Mouse (Mus musculus): ENCODE measurements around the gene Cux2.

Gene Cux2

DNA sequence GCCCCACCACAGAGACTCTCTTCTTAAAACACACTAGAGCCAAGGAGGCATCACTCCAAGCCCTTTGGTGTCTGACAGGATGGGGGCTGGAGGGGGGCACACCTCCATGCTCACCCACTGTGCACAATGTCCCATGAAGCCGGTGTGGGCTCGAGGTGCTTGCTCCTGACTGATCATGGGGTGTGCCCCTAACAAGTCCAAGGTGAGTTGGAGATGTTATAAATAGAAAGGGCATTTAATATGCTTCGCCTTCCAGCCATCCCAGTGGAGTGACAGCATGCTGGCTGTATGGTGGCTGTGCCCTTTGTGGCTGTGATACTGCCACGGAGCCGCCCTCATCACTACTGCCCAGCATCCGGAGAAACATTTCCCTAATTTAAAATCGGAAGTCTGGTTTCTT lies 87.5 kb downstream of the Cux2 start:
- DNase-seq (ENCODE audit: low spot score in 2 of 2) = no peak

GRCm38 (mm10) chr5:121961256-121961655 lies 88.6 kb downstream of the Cux2 start:
- DNase-seq (ENCODE audit: low spot score in 2 of 2) = no peak

- peak in 1 of 2 experiments; percentile 47 for DNase-seq (ENCODE audit: low spot score in 2 of 2)
Observed at GRCm38 (mm10) chr5:121959688-121960087, 90.2 kb downstream of the Cux2 start.

- DNase-seq (ENCODE audit: low spot score in 2 of 2) = no peak
Observed at GRCm38 (mm10) chr5:121958551-121958950, 91.4 kb downstream of the Cux2 start.

- no peak for DNase-seq (ENCODE audit: low spot score in 2 of 2)
Observed at GRCm38 (mm10) chr5:121955806-121956205, 94.1 kb downstream of the Cux2 start.

DNA sequence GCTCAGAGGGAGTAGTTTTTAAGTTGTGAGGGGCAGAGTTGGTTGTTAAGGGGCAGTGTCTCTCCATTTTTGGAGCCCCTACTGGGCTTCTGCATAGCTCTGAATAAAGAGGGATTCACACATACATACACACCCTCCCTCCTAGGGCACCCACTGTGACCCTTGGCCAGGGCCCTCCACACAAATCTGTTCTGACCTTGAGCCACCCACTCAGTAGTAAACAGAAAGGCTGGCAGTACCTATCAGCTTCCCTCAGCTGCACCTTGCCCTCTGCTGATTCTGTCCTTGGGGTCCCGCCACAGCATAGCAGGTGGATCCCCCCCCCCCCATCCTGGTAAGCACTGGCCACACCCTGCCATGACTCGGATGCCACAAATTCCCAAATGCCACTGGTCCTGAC lies 99.7 kb downstream of the Cux2 start:
- DNase-seq (ENCODE audit: low spot score in 2 of 2) = no peak

DNA sequence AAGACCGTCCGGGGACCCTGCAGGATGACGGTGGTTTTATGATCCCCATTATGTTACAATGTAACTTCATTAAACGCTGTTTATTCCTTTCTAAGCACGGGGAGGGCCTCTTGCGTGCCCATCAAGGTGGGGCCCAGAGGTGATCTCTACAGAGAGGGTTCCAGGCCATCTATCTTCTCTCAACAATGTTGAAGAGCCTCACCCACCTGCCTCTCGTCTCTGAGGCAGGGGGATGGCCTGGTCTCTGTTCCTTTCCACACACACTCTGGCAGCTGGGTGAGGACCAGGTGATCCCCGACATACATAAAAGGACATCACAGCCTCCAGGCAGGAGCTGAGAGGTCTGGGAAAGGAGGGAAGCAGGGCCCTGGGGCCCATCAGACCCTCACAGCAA lies 100.9 kb downstream of the Cux2 start:
- DNase-seq (ENCODE audit: low spot score in 2 of 2) = no peak

- peak; percentile 48 to 50 for DNase-seq (ENCODE audit: low spot score in 2 of 2)
Observed at GRCm38 (mm10) chr5:121948302-121949049, 101.4 kb downstream of the Cux2 start.

- DNase-seq (ENCODE audit: low spot score in 2 of 2) = no peak
Observed at GRCm38 (mm10) chr5:121946657-121947245, 103.2 kb downstream of the Cux2 start.

DNA sequence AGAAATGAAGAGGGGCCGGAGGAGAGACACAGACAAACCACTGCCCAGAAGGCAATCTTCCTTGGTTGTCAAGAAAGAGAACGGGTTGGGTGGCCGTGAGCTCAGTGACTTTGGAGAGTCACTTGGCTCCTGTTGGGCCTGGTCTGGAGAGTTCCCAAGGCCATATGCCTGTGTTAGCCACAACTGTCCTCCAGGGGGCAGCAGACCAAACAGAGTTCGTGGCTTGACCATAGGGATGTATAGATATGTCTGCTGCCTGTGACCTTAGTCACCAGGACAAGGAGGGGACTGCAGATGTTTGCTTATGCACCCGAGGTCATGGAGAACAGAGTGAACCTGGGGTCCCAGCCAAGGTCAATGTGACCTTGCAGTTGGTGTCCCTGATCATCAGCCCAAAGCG lies 104.1 kb downstream of the Cux2 start:
- no peak for DNase-seq (ENCODE audit: low spot score in 2 of 2)

- DNase-seq (ENCODE audit: low spot score in 2 of 2) = no peak
Observed at GRCm38 (mm10) chr5:121944021-121944790, 105.7 kb downstream of the Cux2 start.

- DNase-seq (ENCODE audit: low spot score in 2 of 2) = no peak
Observed at GRCm38 (mm10) chr5:121943472-121943871, 106.4 kb downstream of the Cux2 start.

- no peak for DNase-seq (ENCODE audit: low spot score in 2 of 2)
Observed at GRCm38 (mm10) chr5:121938065-121938849, 111.6 kb downstream of the Cux2 start.

GRCm38 (mm10) chr5:121930261-121930660 lies 119.6 kb downstream of the Cux2 start:
- DNase-seq (ENCODE audit: low spot score in 2 of 2) = no peak

DNA sequence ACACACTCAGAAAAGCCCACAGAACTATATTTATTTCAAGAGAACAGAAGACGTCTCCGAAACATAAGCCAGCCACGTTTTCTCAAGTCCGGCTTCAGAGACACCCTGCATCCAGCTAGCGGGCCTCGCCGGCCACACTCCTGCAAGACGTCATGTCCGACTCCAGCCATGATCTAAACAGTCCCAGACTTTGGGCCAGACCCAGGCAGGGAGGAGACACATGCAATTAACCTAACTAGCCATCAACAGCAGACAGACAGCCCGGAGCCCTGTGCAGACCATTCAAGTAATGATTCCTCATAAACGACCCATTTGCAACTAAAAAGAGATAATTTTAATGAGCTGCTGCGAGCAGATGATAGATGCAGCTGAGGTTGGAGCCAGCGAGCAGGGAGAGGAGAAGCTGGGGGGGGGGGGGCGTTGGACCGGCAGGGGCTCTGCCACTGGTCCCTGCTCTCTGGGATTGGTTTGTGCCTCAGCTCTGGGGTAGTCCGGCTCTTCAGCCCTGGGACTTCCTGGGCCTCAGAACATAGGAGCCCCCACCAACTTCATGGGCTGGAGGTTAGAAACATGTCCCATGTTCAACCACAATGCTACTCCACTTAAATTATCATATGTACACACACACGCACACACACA lies 121.4 kb downstream of the Cux2 start:
- DNase-seq (ENCODE audit: low spot score in 2 of 2) = no peak

- no peak for DNase-seq (ENCODE audit: low spot score in 2 of 2)
Observed at GRCm38 (mm10) chr5:121926543-121926814, 123.4 kb downstream of the Cux2 start.

DNA sequence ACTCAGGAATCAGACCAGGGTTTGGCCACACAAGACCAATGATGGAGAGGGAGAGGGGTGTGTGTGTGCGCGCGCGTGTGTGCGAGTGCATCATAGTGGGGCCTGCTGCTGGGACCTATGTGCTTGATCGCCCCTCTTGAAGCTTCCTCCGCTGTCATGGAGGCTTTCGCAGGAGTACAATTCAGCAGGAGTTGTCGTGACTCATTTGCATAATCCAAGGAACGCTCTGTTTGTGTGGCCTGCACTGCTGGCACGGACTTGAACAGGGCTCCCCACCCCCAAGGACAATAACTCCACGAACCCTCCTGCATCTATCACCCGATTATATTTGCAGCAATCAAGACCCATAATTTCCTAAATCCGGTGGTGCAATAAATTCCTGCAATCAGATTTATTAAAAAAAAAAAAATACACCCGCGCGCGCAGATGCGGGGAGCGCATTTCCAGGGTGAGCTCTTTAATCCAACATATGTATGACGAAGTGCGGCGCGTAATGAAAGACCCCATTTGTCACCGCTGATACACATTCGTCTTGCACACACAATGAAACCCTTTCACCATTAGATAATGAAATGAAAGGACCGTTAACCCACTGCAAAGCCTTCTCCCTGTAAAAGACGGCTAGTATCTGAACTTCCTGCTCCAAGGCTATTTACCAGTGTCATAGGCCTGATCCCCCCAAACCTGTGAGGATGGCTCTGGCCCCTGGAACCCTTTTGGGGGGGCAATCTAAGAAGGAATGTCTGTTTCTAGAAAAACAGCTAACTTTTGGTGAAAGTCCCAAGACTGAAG lies 124.0 kb downstream of the Cux2 start:
- no peak for DNase-seq (ENCODE audit: low spot score in 2 of 2)

DNA sequence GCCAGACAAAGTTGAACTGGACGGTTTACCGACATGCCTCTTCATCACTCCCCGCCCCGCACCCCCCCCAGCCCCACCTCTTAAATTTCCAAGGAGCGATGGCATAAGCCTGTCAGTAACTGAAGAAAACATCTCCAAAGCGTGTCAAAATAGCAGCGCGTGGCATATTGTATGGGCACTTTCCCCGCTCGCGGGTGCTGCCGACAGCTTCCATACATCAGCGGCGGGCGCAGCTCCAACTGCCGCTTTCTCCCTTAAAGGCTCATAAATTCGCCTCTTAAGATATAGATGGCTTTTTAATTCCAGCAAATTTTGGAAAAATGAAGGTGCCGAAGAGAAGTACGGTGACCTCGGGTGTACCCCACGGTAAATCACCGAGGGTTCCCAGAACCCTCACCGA lies 124.6 kb downstream of the Cux2 start:
- DNase-seq (ENCODE audit: low spot score in 2 of 2) = peak in 1 of 2 experiments; percentile 36

DNA sequence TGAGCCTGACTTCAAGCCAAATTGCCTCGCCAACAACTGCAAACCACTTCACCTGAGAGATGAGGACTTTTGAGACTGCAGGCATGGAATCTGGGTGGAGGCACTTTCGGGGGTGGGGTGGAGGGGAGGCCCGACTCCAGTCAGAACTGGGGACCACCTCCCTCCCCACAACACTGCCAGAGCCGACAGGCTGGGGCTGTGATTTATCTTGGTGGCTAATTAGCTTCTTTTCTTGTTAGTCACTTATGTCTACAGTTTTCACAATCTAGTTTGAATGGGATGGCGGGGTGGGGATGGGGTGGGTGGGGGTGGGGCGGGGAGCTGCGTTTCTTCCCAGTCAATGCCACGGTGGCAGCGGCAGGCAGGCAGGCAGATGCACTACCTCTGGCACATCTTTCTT lies 125.5 kb downstream of the Cux2 start:
- no peak for DNase-seq (ENCODE audit: low spot score in 2 of 2)

GRCm38 (mm10) chr5:121922942-121923826 lies 126.7 kb downstream of the Cux2 start:
- no peak for DNase-seq (ENCODE audit: low spot score in 2 of 2)

Measured in frontal cortex, postnatal 10 days (tissue).